Mouse (Mus musculus): Measurements from ENCODE around the gene Bard1.

Bard1 gene

DNA sequence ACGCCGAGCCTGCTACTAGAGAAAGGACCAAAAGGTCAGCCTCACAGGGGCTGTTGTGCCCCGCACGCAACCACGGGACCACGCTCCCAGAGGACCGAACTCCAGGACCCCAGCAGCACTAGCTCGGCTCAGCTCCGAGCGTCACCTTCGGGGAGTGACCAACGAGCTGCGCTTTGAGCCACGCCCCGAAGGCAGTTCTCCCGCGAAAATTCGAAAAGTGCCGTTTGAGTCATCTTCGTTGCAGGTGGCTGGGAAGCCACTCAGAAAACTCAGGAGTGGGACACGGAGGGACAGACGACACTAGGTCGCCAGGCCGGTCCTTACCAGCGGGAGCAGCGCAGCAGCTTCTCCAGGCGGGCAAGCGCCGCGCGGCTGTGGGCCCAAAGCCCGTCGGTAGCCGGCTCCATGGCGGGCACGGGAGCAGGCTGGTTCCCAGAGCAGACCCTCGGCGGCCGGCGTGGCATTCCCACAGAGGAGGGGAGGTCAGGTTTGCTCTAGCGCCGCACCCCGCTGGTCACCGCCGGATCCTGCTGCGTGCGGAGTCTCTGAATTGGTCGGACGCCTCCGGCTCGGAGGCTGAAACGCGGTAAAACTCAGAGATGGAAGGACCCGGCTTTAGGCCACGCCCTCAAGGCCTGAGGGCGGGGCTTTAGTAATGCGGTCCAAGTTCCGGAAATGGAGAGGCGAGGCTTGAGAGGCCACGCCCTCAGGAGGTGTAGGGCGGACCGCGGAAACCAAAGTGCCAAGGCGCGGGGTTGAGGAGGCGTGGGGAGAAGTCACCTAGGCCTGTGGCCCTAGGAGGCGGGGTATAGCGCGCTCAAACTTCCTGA, at the start of gene Bard1:
Gene Bard1 (minus strand): TSS at position 803 of the 830 bp plus-strand sequence.
- peak; percentile 97 to 98 for DNase-seq (ENCODE audit: low spot score in 2 of 2)

DNA sequence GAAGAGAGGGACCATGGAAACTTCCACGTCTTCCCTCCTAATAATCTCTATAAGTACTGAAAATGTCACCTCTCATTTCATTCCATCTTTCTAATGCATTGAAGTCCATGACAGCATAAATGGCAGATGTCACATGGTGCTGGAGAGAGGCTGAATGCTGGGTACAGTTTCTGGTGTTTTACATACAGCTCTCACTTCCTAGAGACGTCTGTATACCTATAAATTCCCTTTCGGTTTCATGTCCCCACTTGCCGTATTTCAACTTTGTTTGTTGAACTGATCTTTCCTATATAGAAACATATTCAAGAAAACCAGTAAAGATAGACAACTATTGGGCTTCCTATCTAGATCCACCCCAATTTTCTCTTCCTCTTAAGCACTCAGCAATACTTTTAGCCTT, 24.2 kb upstream of the Bard1 start:
- DNase-seq (ENCODE audit: low spot score in 2 of 2), result no peak

DNA sequence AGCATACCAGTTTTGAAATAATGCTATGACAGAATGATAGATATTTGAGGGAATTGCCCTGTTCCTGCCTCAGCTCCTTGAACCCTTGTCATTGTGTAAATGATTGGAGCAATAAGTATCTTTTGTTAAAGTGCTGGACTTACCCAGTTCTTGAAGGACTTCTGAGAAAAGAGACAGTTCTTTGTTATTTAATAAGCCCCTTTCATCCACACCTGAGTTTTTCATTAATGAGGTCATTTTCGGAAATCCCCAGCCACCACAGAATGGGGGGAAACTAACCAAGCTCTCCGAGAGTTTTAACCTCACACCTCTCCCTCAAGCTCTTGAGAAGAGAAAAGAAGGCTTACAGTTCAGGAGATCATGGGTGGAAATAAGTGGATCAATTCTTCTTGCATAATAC, 15.6 kb upstream of the Bard1 start:
- DNase-seq (ENCODE audit: low spot score in 2 of 2), result no peak

DNA sequence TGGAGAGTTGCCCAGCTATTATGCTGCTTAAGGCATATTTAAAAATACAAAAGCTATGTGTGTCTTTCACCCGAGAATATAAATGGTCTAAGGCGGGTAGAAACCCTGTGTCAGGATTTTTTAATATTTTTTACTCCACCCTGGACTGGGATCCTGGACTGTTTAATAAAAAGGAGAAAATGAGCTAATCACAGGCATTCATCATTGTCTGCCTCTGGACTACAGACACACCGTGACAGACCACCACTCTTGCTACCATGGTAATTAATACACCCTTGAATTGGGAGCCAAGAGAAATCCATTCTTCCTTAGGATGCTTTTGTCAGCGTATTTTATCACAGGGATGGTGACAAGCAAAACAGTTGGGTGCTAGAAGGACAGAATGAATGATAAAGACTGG, 14.3 kb upstream of the Bard1 start:
- no peak for DNase-seq (ENCODE audit: low spot score in 2 of 2)

DNA sequence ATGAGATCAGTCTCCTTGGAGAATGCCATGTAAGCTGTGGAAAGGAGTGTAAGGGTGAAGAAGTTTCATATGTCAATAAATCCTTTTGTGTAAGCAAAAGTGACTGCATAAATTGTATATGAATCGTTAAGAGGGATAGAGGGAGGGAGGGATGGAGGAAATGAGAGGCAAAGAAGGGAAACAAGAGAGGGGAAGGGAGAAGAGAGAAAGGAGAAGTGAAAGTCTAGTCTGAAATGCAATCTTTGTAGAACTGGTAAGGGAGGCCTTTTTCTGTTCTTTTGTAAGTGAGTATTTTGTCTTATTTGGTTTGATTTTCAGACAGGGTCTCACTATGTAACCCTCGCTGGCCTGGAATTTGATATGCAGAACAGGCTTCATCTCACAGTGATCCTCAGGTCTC, 12.8 kb upstream of the Bard1 start:
- DNase-seq (ENCODE audit: low spot score in 2 of 2), result no peak

DNA sequence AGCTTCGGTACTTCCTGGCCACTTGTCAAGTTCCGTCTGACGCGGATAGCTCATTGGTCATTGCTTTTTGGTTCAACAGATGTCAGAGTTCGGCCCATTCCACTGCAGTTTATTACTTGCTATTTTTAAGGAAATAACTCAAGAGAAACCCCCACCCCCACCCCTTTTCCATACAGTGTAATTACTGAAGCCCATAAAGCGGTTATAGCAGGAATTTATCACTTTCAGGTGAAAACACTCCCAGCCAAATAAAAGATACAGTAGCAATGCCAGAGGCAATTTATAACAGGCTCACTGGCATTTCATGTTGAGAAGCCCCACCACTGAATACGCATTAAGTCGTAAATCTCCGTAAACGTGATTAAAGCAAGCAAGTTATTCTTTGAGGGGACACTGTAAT, 6.9 kb upstream of the Bard1 start:
- no peak for DNase-seq (ENCODE audit: low spot score in 2 of 2)

DNA sequence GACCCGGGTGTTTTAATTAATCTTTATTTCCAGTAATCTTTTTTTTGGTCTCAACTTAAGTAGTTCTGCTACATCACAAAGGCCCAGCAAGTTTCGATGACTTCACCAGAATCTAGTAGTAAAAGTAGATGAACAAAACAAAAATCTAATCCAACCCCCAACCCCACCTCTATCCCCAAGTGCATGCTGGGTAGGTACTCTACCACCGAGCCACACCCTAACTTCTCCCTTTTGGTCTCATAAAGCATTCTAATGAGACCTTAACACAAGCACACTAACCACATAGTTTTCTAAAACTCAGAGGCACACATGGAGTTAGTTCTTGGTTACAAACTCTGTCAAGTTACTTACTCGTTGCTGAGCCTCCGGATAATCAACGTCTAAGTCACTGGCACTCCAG, 3.2 kb upstream of the Bard1 start:
- DNase-seq (ENCODE audit: low spot score in 2 of 2), result no peak

DNA sequence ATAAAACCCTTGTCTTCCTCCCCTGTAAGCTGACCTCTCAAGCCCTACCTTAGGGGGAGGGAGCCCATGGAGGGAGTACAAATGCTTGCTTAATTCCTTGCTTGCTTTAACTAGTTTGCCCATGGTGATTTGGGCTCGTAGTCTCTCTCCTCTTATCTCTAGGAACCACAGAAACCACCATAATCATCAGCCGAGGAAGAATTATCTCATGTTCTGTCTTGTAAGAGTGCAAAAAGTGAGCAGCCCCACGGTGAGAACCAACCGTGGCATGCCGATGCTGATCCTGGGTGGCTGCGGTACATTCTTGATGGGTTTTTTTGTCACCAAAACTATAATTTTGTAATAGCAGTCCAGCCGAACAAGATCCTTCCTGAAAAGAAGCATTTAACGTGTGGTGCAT, 2.8 kb upstream of the Bard1 start:
- DNase-seq (ENCODE audit: low spot score in 2 of 2), result no peak

DNA sequence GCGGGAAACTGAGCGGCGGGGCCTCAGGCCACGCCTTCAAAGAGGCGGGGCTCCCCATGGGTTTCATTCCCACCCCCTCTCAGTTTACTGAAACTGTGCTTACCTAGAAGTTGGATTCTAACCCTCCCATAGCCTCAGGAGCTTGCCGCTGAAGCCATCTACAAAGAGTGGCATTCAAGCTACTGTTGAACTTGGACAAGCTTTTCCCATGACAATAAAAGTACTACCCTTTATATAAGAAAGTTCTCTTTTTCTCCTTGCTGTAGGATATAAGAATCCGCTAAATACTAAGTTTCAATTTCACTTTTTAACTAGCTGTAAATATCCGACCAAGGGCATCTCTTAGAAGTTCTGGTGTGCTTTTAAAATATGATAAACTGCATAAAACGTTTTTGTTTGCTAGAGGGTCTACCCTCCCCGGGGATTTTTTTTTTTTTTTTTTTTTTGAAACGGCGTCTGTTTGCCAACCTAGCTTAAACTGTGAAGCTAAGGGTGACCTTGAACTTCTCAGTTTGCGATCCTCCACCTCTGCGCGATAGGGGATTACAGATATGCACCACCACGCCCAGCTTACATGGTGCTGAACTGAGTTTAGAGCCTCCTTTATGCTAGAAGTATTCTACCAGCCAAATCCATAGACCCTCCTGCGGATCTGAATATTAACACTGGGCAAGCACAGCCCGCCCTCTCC, 373 bp upstream of the Bard1 start:
- peak; percentile 14 to 36 for DNase-seq (ENCODE audit: low spot score in 2 of 2)

DNA sequence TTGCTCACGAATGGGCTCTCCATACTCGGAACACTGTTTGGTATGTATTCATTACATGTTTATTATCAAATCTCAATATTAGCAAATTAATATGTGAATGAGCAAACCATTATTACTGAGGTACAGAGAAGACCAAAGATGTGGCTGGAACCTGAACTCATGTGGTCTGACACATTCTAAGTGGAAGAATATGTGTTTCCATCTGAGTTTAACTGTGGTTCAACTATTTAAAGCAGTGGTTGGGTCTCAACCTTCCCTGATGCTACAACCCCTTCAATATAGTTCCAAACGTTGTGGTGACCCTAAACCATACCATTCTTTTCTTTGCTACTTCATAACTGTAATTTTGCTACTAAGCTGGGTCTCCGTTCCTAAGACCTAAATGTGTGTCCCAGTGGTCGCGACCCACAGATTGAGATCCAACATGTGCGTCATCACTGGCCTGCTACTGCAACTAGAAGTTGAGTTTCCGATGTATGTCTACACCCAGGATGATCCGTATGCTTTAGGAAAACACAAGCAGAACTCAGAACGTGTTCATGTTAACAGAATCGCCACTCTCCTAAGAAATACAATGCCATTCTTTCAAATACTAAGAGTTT, 1.5 kb downstream of the Bard1 start:
- DNase-seq (ENCODE audit: low spot score in 2 of 2), result peak in 1 of 2 experiments; percentile 7

DNA sequence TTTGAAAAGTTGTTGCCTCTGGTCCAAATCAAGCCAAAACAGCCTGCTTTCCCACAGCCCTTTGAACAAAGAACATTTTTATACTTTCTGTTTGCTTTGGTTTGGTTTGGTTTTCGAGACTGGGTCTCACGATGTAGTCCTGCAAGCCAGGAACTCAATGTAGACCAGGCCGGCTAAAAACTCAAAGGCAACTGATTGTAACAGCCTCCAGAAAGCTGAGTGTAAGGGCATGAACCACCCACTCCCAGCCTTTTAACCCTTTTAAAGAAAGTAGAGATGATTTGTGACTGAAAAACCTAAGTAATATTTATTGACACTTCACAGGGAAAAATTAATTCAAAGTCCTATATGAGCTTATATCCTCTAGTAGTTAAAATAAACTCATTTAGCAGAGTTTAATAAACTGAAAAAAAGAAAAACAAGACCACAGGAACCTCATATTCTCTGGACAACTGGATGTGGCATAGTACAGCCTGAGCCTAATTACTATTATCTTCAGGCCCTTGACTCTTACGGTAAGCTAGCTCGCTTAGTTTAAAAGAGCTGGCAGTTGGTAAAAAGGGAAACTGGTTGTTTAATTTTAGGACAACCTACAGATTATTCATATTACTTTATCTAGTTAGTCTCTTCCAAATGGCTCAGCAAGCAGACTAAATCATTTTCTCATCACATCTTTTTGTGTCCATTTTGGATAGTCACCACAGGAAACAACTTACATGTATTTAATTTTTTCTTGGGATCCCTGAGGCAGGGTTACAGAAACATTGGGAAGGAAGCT, 2.2 kb downstream of the Bard1 start:
- DNase-seq (ENCODE audit: low spot score in 2 of 2), result no peak

DNA sequence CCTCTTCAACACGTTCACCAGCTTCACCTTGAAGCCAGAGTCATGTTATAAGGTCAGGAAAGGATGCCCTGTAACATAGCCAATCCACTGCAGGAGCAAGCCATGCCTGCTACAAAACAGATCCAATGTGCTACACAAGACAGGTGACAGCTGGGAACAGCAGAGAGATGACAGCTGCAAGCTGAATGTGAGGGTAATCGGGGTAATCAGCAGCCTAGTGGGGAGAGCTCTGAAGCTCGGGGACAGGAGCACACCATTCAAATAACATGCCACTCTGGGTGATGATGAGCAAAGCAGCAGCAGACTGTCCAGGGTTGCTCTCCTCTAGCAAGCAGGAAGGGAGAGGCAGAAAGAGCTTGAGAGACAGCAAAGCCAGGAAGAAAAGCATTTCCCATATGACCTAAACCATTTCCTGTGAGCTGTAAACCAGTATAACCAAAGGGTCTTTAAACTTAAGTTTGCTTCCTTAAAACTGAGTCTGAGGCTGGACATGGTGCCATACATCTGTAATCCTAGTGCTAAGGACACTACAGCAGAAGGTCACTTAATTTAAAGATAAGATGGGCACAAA, 2.9 kb downstream of the Bard1 start:
- DNase-seq (ENCODE audit: low spot score in 2 of 2), result peak; percentile 19 to 30

DNA sequence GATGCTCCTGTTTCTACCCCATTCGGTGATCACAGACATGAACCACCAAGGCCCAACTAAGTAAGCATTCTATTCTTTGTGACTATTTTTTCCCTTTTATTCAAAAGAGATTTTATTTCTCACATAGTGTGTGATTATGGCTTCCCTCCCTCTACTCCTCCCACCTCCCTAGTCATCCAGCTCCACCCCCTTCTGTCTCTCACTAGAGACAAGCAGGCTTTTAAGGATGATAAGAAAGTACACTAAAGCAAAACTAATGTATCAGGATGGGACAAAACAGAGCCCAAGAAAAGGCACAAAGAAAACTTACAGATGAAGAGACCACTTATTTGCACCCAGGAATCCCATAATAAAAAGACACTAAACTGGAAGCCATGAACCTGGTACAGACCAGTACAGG, 6.9 kb downstream of the Bard1 start:
- no peak for DNase-seq (ENCODE audit: low spot score in 2 of 2)

DNA sequence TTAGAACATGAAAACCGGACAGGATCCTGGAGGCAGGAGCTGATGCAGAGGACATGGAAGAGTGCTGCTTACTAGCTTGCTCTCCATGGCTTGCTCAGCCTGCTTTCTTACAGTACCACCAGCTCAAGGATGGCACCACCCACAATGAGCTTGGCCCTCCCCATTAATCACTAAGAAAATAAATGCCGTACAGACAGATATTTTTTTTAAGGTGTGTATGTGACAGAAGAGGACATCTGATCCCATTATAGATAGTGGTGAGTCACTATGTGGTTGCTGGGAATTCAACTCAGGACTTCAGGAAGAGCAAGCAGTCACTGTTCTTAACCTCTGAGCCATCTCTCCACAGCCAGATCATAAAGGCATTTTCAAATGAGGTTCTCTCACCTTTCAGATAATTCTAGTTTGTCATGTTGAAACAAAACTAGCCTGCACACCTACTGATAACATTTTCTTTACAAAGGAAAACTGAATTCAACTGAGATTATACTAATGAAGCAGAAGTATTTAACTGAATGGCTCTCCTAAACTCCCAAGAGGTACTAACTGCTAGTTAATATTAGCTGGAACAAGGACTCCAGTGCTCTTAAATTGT, 7.6 kb downstream of the Bard1 start:
- DNase-seq (ENCODE audit: low spot score in 2 of 2), result no peak

DNA sequence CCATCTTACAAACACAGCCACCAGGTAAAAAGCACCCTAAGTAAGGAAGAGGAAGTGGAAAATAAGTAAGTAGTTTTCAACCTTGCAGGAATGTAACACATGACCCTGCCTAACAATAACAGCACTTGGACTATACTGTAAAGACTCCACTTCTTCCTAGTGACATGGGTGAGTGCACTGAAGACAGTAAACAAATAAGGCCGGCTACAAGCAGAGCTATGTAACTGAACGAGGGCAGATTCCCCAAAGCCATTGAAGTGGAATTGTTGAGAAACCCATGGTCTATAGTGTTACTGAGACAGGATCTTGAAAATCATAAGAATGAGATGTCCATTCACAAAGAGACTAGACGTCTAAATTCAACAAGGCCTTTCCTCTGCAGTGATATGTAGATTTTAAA, 27.3 kb downstream of the Bard1 start:
- no peak for DNase-seq (ENCODE audit: low spot score in 2 of 2)

DNA sequence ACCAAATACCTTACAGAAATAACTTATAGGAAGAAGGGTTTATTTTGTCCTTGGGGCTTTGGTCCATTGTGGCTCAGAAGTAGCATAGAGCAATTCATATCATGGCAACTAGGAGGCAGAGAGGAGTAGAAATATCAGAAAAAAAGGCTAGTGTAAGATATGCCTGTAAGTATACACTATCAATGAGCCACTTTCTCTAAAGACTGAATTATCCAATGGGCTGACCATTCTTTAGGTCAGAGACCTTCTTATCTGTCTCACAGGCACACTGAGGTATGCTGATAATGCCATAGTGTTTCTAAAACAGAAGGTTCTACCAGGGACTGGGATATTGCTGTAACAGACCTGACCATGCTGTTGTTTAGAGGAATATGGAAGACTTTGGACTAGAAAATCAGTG, 32.2 kb downstream of the Bard1 start:
- no peak for DNase-seq (ENCODE audit: low spot score in 2 of 2)

DNA sequence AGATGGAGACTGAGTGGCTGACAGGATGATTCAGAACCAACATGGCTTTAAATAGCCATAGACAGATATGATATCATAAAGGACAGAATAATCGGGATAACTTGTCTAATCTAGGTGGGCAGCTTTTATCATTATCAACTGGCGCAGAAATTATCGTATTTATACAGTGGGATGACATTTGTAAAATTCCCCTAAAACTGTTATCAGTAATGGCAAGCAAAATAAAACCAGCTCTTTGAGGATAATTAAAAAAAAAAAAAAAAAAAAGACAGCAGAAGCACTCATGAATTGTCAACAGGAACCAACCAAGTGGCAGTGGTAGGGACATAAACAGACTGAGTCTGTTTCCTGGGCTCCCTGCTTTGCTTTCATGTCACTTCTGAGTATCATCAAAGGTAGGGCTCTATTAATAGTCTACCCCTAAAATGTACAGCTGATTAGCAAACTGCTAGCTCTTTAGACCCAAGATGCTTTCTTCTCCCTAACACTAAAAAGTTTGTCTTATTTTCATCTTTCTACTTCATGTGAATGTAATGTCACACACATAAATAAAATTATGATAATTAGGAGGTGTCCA, 34.1 kb downstream of the Bard1 start:
- DNase-seq (ENCODE audit: low spot score in 2 of 2), result no peak

DNA sequence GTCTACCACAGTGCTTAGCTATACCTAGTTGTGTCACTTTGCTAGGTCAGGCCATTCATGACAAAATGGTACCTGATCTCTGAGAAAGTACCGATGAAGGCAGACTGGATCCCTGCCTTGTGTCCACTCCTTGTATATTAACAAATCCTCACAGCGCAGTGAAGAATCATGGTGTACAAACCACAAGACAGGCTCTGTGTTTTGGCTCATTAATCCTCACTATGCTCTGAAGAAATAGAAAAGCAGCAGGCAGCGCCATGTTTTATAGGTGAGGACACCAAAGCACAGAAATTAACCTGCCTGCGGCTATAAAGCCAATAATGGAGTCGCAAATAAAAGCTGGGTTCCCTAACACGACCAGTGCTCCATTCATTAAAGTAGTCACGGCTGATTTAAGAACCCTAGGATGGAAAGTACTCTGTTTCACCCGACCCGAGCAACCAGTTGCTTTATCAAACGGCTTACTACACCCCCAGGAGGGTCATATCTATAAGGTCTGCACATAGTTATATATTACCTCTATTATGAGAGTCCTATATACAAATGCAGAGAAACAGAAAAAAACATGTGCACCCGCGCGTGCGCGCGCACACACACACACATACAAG, 39.0 kb downstream of the Bard1 start:
- no peak for DNase-seq (ENCODE audit: low spot score in 2 of 2)

DNA sequence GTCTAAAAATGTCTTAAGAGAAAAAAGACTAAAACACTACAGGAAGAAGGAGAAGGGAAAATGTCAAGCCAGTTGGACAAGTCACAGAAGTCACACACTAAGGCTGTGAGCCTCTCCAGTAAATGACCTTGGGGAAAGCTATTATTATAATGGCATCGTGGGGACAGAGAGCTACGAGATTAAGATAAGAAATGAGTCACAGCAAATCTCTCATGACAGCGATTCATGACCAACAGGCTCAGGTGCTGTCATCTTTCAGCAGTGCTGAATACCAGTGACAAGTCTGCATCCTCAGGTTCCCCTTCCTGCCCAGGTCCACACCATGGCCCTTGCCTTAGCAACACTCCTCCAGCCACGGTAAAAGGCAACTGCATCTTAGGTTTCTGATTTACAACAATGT, 46.8 kb downstream of the Bard1 start:
- DNase-seq (ENCODE audit: low spot score in 2 of 2), result no peak

DNA sequence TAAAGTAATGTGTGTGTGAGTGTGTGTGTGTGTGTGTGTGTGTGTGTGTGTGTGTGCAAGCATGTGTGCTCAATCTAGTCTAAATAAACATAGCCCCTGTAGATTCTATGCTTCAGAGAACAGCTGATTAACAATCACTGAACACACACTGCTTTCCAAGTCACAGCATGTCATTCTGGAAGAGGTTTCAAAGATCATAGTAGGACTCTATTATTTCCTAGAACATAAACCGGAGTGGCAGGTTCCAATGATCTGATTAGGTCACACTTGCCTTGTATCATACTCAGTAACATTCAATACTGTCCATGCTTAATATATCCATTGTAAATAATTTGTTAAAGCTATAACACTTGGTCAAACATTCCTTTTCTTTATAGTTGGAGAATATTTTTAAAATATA, 47.5 kb downstream of the Bard1 start:
- DNase-seq (ENCODE audit: low spot score in 2 of 2), result no peak

DNA sequence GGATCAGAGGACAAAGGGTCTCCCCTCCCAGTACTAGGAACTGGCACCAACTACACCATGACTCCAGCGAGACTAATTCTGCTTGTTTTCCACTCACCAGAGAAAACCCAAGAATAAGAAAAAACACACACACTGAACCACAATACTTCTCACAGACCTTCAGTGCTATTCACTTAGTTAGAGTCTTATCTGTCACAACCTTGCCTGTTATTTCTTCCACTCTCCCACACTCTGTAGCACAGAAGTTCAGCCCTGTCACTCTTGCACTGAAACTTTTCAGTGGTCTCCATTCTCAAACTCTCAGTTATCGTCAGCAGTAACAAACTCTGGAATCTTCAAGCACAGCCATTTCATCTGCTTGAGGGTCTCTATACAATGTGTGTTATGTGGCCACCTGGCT, 50.2 kb downstream of the Bard1 start:
- DNase-seq (ENCODE audit: low spot score in 2 of 2), result no peak

Data from thymus, postnatal 10 days (tissue).